Mouse (Mus musculus) ES-Bruce4 (cell line): Measurements from ENCODE around the gene Tcte2.

Experiments used
- CTCF ChIP-seq: IDR thresholded peaks from one replicate; pipeline ENCODE4 v1.8.1; 2011; ENCODE audit warnings: low read depth, low read length
- EP300 ChIP-seq: IDR thresholded peaks from 2 replicates; pipeline ENCODE4 v1.6.1; 2011; ENCODE audit warnings: low read depth, low read length; ENCODE audit not compliant: insufficient read depth

GRCm38 (mm10) chr17:13722434-13722833 lies 39.2 kb downstream of the Tcte2 start:
- TF ChIP-seq EP300 (no peak), CTCF (no peak)
